Mouse (Mus musculus) embryo, embryonic 9.5 days (tissue): ENCODE results near the gene Ulk4.
A peak's percentile ranks its signal among the peaks of the same experiment; 100 is the strongest.

Experiments
- DNase-seq: peaks from one replicate; pipeline ENCODE4 v3.0.0-alpha.2; 2017; ENCODE audit errors: extremely low spot score

Gene Ulk4

DNA sequence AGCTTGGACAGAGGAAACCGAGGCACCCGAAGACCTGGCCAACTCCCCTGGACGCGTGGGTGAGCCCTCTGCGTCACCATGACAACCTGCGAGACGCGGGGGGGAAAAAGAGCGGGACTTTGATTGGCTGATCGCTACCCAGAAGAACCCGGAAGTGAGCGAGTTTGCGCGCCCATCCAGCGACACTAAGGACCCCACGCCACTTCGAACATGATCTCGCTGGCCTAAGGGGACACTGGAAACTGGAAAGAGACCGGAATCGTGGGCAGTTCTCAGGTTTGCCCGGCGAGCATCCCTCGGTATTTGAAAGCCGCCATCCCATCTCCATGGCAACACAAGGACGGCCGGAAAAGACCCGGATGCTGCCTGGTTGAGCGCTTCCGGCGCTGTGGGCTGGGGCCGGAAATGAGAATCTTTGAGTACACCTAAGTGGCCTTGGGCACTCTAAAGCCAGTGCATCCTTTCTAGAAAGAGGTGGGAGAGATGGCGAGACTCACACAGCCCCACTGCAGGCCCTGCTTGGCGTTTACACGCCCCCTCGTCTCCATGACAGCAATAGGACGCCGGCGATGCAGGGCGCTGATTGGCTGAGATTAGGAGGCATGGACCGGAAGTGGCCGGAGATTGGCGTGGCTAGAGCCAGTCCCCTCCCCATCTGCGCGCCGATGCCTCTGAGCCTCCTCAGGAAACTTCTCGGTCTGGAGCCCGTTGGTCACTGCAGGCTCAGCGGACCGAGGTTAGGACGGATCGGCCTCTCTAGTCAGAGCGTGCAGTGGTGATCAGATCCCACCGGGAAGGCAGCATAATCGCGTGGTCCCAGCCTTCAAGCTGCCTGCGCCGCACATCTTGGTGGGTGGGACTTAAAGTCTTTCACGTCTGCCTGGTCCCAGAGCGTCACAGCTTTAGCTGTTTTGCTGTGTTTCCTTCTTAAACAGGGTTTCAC lies at the start of gene Ulk4:
TSS of gene Ulk4 (minus strand) at position 80 of the 943 bp plus-strand sequence.
- DNase-seq = peak; percentile 96

DNA sequence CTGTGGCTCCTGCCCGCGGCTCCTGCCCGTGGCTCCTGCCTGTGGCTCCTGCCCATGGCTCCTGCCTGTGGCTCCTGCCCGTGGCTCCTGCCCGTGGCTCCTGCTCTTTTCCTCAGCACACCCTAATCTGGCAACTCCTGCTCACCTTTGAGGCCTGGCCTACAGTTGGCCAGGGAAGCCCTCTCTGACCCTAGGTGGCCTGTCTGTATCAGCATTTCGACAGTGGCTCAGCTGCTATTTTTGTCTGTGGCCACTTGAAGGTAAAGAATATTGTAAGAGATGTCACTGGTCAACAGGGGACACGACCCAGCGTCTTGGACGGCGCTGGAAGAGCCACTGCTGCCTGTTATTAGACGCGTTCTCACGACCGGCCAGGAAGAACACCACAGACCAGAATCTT lies 45.0 kb upstream of the Ulk4 start:
- DNase-seq = no peak

DNA sequence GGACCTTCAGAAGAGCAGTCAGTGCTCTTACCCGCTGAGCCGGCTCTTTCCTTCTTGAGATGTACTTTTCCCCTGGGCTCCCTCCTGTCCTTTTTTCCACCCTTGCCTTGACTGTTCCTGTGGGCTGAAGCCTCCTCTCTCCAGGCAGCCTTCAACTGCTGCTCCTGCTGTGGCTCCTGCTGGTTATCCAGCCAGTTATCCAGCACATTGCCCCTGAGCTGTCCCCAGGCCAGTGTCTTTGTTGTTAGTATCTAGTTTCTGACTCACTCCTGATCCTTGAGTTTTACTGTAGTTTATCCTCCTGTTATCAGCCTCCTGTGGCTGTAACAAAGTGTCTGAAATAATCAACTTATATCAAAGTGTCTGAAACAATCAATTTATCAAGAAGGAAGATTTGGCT lies 44.1 kb upstream of the Ulk4 start:
- no peak for DNase-seq

DNA sequence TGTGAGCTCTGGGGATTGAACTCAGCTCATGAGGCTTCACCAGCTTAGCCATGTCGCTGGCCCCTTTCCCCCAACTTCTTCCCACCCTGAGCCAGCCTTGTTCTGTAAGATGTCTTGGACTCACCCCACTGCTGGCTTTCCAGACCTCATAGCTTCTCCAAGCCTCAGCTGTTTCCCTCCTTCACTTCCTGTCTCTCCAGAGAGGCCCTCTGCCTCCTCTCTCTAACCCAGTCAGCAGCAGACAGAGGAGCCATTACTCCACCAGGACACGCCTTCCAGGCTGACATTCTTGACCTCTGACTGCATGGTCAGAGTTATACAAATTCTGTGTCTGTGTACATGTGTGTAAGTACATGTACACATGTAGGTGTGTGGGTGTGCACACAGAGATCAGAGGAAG lies 43.4 kb upstream of the Ulk4 start:
- no peak for DNase-seq

DNA sequence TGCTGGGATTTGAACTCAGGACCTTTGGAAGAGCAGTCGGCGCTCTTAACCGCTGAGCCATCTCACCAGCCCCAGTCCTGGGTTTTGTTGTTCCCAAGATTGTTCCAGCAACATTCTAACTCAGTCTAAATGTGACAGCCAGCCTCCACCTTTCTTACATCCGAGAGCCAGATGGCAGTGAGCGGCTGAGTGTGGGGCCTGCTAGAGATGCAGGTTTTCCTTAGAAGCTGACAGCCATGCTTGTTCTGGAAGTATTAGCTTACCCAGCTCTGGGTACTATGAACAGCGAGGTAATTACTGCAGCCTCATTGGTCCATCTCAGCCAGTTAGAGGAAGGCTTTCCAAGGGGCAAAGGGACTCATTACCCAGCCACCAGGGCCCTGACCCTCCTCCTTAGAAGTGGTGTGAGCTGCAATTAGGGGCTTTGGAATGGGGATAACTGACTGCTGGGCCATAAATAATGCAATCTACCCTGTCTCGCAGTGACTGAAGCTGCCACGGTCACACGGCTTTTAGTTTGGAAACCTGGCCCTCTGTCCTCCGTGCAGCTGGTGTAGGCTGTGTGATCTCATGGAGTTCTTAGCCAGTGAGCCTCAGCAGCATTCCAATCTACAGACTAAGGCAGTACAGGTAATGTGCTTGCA lies 42.4 kb upstream of the Ulk4 start:
- no peak for DNase-seq

DNA sequence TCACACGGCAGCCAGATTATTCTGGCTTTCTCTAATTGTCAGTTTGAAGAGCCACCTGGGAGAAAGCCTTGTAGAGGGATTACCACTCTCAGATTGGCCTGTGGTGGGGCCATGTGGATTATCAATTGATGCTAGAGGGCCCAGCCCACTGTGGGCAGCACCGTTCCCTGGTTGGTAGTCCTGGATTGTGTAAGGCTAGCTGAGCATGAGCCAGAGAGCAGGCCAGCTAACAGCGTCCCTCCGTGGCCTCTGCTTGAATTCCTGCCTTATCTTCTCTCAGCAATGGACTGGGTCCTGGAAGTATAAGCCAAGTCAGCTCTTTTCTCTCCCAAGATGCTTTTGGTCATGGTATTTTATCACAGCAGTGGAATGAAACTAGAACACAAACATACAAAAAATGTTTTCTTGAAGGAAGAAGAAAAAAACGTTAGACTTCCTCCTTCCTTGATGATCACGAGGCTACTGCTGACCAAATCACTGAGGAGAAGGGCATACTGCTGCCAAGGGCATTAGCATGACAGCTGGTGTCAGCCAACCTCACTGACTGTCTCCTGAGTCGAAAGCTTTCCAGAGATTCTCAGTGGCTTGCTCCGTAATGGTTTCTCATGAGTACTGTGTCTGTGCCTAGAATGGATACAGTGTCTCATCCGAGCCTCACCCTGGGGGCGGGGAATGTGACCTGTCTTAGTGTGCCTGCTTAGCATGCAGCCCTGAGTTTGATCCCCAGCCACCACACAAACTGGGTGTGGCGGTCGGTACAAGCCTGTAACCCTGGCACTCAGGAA lies 39.8 kb upstream of the Ulk4 start:
- no peak for DNase-seq

DNA sequence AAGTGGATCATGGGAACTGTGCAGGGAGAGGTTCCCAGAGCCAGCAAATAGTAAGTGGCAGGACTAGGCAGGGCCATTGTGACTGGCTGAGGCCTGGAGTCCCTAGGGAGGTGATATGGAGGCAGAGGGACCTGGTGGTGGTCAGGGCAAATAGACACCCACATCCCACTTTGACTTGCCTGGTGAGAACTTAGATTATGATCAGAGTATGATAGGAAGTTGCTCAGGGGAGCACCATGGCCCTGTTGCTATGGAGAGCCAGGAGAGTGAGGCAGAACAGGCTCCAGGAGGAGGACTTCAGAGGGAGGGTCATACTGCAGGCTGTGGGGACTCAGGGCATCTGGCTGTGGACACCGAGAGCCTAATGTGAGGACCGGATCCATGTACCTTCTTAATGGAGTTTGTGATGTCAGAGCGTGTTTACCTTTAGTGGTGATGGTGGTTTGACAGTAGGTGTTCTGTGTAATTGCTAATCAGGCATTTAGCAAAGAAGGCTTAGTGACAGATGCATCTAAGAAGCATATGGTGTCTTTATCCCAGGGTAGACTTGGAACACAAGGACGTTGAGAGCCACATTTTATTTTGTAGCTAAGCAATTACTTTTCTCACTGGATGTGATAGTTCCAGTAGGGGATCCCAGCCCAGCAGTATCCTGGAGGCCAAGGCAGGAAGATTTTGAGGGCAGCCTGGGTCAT lies 39.1 kb upstream of the Ulk4 start:
- no peak for DNase-seq

DNA sequence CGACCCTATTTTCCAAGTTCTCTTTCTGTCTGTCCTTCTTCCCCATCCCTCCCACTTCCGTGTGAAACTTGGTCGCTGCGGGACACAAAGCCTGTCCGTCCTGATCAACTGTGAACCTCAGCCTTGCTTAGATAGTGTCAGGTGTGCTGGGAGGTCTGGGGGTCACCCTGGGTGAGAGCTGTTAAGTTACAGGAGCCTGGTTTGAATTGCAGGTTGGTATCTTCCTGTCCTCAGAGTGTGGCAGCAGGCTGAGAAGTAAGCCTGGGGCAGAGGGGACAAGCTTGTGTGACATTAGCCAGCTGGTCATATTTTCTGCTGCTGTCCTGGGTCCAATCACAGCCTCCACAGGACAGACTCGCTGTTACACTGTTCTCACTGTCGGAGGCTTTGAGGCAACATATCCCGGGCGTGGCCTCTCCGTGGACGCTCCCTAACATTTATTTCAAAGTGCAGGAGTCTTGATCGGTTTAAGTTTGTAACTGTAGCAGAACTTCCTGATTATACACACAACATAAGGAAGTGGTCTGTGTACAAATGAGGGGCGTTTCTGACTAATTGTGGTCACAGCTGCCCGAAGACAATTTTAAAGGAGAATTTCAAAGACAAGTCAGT lies 37.6 kb upstream of the Ulk4 start:
- no peak for DNase-seq

DNA sequence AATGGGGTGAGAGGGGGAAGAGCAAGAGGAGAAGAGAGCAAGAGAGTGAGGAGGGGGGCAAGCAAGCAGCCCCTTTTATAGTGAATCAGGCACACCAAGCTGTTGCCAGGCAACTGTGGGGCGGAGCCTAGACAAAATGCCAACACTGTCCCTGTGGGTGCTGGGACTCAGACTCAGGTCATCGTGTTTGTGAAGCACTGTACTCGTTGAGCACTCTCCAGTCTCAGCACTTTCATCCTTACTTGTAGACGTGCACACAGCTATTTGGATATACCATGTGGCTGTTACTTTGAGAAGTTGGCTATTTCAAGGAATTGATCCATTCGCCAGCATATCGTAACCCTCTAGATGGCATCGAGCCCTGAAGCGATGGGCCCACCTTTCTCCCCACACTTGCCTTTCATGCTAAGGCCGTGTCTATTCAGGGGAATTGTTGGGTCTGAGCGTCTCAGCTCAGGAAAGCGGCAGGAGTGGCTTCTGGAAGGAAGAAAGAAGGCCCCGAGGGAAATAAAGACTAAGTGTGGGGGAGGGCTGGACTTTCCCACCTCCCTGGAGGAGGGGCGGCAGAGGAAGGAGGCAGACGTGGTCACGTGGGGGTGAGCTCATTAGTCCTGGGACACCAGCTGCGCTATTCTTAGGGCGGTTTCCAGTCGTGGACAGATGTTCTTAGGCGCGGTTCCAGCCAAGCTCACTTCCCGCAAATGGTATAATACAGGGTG lies 36.8 kb upstream of the Ulk4 start:
- peak; percentile 80 for DNase-seq

DNA sequence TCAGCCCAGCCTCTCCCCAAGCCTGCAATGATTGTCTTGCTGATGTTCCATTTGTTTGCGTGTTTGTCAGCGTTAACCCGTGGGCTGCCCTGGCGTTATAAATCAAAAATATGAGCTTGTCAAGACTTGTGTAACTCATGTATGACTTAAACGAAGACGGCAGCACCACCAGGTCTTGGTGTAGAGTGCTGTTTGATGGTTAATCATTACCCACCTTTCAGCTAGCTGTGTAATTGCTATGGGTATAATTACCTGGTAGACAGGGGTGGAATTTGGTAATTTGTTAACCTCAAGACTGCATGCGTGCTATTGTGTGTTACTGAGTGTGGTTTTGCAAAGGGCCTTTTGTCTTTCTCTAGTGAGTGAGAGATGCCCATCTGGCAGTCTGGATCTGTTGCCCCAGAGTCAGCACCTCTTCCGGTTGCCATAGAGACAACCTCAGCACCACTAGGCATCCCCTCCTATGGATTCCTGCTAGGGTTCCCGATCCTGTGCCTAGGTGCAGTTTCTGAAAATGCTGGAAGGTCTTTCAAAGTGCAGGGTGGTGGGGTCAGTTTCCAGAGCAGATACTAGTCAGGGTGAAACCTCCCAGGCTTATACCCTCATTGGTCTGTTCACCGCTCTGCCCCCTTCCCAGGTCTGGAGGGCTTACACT lies 35.4 kb upstream of the Ulk4 start:
- DNase-seq = no peak

DNA sequence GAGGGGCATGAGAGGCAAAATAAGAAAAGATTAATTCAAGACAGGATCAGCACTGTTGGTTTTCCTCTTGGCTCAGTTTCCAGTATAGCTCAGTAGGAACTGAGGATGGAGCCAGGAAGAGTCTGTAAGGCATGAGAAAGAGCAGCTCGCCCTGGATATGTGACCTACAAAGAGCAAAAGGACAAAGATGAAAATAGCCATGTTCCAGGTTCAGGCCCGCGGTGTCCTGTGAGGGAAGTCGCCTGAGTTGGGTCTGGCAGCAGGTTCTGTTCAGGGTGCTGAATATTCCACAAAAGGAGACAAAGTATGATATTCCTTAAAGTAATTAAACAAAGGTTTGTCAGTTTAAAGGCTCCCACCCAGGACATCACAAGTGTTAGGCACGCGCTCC lies 34.8 kb upstream of the Ulk4 start:
- DNase-seq = no peak

DNA sequence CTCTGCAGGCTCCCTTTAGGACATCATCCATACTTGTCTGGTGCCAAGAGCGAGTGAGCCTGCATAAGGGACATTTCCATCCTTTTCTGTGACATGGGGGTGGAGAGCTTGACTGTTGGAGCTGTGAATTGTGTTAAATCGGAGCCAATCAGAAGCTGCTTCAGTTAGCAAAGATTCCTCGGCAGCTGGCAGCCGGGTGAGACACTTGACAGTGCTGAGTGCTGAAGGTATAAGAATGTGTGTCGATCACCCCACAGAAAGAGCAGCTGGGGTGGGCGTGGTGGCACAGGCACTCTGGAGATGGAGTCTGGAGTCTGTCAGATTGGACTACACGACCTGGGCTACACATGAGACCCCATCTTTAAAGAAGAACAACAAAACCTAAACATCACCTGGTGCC lies 33.5 kb upstream of the Ulk4 start:
- no peak for DNase-seq

DNA sequence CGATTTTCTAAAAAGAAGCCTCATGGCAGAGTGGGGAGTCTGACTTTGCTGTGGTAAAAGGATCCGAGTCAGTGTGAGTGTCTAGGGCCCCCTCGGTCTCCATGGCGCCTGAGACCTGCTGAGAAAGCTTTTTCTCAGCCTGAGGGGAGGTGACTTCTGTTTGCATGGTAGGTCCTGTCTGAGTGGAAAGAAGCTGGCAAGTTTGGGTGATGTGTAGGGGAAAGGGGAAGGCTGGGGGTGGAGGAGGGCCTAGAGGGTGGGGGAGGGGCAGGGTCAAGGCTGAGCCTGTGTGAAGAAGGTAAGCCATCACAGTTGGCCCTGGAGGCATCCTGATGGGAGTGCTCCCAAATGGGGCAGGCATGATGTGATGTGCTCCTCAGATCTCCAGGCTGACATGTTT lies 32.3 kb upstream of the Ulk4 start:
- no peak for DNase-seq

DNA sequence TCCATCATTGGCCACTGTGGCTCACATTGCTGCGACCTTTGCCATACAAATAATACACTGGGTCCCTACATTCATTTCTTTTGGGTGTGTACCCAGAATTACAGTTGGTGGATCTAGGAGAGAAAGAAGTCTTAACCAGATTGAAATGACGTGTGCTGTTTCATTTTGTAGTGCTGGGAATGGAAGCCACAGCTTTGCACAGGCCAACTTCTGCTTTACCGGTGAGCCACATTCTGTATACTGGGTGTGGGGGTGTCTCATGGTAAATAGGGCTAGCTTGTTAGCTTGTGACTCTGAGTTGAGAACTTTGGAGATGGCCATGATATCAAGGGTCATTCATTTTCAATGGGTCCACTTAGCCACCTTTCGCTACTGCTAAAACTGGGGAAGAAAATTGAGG lies 28.5 kb upstream of the Ulk4 start:
- no peak for DNase-seq

DNA sequence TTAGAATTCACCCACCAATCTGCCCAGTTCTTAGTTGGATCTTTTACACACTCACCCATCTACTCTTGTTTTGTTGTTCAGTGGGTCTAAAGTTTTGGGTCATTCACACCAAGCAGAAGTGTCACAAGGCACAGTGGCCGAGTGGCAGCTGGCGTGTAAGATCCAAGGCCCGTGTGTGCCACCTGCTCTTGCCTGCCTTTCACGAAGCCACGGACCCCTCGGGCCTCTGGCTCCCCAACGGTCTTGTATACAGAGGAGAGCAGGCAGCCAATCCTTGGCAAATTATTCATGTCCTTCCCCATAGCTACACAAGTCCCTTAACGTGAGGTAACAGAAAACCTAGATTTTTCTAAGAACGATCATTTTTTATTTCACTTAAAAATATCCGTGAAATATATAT lies 27.5 kb upstream of the Ulk4 start:
- DNase-seq = no peak

DNA sequence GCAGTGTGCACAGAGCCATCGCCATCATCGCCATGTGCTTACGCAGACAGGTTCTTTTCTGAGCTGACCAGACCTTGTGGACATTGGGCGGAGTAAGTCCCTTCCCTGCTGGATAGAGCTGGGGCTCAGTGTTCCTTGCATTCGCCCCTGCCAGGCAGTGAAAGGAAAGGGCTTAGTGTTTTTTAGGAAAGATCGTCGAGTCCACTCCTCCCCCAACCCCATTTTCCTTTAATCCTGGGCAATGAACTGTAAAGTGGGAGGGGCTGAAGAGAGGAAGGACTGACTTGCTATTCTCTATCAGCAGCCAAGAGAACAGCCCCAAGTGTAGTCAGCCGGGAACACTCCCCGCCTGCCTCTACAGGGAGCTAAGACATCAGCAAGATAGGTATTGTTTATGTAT lies 26.8 kb upstream of the Ulk4 start:
- peak; percentile 77 for DNase-seq

DNA sequence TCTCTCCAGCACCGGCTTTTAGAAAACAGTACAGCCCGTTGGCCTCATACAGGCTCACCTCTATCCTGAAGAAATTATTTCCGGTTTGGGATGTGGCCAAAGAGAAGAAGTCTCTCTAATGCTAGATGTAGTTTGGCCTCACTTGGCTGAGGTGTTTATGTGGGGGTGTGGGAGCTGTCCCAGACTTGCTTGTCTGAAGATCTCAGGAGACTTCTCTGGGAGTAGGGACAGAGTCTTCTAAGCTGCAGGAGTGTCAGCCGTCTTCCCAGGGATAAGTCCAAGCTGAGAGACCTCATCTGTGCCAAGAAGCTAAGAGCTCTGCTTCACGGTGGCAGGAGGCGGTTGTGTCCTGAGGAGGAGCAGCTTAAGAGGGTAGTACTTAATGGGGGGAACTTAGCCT lies 26.1 kb upstream of the Ulk4 start:
- DNase-seq = no peak

DNA sequence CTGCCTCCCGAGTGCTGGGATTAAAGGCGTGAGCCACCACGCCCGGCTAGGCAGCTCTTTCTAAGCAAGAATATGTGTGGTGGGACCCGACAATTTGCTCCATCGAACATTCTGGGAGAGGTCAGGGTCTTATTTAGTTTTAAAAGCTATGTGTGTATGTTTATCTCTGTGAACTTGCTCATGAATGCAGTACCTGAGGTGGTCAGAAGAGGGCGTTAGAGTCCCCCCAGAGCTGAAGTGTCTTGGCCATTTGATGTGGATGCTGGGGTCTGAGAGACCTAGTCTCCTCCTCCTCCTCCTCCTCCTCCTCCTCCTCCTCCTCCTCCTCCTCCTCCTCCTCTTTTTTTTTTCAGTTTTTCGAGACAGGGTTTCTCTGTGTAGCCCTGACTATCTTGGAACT lies 25.5 kb upstream of the Ulk4 start:
- no peak for DNase-seq

DNA sequence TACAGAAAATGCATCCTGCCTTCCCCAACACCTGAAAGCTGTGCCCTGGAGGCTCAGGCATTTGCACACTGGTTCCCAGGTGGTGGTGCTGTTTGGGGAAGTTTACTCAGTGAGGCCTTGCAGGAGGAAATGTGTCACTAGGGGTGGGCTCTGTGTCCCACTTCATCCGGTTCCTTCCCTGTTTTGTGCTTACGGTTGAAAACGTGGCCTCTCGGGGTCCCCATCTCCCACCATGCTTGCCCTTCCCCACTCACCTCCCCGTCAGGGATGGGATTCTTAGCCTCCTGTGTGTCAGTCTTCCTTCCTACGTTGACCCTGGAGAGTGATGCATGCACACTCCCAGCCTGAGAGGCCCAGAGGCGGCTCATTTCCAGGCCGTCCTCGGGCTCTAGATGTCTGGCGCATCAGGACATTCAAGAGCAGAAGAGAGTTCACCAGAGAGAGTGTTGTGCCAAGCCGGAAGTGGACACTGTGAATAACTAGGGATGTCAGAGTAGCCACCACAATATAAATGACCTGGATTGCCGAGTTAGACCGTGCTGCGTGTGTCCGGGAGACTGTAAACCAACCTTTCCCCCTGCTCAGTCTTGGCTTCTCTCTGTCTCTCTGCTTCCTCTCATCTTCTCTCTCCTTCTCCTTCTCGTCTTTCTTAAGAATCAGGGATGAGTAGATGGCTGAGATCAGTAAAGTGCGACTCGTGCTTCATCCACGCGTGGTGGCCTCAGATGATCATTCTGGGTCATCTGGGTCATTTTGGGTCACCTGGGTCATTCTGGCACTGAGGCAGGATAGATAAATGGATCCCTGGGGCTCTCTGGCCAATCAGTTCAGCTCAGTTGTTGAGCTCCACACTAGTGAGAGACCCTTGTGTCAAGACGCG lies 24.3 kb upstream of the Ulk4 start:
- DNase-seq = no peak
